Mouse (Mus musculus): ENCODE data around the gene Gm5565. TPM values are rescaled to one million over a fixed set of nuclear protein-coding genes. Genes with fewer than 3 reads are reported as not detected.
"Not testable (repeated sequence)": the region's sequence is repeated elsewhere in the genome, so short reads cannot be mapped to it uniquely, and the experiment has no call there.

Gm5565 gene
- polyA plus RNA-seq (2014; fragmentation: Nextera tagmentation; extraction: Ambion mirVana): not detected in 2 replicates

DNA sequence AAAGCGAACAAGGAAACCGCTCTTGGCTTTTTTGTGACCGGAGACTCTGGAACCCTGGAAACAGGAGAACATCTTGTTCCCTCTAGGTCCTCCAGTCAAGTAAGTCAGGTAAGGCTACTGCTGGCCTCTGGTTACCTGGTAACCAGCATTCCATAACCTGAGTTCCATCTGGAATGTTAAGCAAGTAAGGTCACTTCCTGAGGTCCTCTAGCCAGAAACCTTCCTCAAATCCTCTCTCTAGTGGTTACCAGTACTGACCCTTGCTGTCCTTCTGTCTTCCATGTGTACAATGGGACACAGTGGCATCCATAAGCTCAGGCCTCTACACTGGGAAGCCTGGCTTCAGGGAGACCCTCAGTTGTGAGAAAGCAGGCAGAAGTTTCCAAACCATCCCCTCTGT is at the start of gene Gm5565:
Gm5565 (minus strand) TSS at position 101 of the 400 bp plus-strand sequence.
- not testable (repeated sequence) for H3K27me3 ChIP-seq (replicated peaks; ENCODE audit: control insufficient read depth, insufficient read depth, low read length); H3K9me3 ChIP-seq (ENCODE audit: control insufficient read depth, low read length); H3K4me2 ChIP-seq (ENCODE audit: low read depth, low read length); H3K4me1 ChIP-seq (ENCODE audit: control insufficient read depth, insufficient read depth, low read length); H3K27ac ChIP-seq (replicated peaks; ENCODE audit: low read depth, low read length); H3K4me3 ChIP-seq (ENCODE audit: low read depth, low read length); H3K36me3 ChIP-seq (ENCODE audit: control insufficient read depth, insufficient read depth, low read length); H3K9ac ChIP-seq (ENCODE audit: low read depth, low read length); ATAC-seq (ENCODE audit: low read depth); DNase-seq (ENCODE audit: low spot score)
- WGBS: 90% methylated on average over 3 of the region's 3 CpGs

GRCm38 (mm10) chr5:146205537-146205936 is 45.2 kb upstream of the Gm5565 start:
- peaks cover 82% of the 10 kb centered on the region for H3K36me3 ChIP-seq (ENCODE audit: control insufficient read depth, insufficient read depth, low read length)

DNA sequence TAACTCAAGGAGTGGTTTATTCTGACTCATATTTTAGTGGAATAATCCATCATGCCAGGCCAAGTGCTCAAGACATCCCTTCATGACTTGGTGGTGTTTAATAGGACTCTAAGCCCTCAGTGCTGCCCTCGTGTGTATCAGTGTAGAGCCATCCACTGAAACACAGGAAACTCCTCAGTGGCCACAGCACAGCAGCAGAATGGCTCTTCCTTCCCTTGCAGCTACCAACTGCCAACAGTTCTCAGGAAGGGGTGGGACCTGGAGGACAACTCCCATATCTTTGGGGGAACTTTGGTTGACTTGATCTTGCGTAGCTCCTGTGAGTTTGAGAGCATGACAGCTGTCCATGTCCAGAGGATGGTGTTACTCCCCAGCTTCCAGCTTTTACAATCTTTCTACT is 43.6 kb upstream of the Gm5565 start:
- DNase-seq (ENCODE audit: low spot score): no peak
- no peak overlapping the region for H3K9ac ChIP-seq (ENCODE audit: low read depth, low read length)

More at GRCm38 (mm10) chr5:146205537-146205936, 45.2 kb upstream of the Gm5565 start:
- H3K4me3 ChIP-seq (ENCODE audit: low read depth, low read length): no peak overlapping the region
- 98% methylated on average over 5 of the region's 5 CpGs for WGBS
- ATAC-seq (ENCODE audit: low read depth) (no peak), DNase-seq (ENCODE audit: low spot score) (no peak)
- H3K9ac ChIP-seq (ENCODE audit: low read depth, low read length): no peak overlapping the region
- H3K4me2 ChIP-seq (ENCODE audit: low read depth, low read length): no peak overlapping the region
- H3K4me1 ChIP-seq (ENCODE audit: control insufficient read depth, insufficient read depth, low read length): no peaks in the 10 kb centered on the region
- H3K27me3 ChIP-seq (replicated peaks; ENCODE audit: control insufficient read depth, insufficient read depth, low read length): no peaks in the 10 kb centered on the region
- H3K27ac ChIP-seq (replicated peaks; ENCODE audit: low read depth, low read length): no peak overlapping the region
- 0 out of 2 replicates have a peak, but pooled peaks cover 5% of the 10 kb centered on the region for H3K9me3 ChIP-seq (ENCODE audit: control insufficient read depth, low read length)

GRCm38 (mm10) chr5:146200580-146200979 is 40.2 kb upstream of the Gm5565 start:
- Histone ChIP-seq H3K4me3 (ENCODE audit: low read depth, low read length) (no peak overlapping the region), H3K4me2 (ENCODE audit: low read depth, low read length) (no peak overlapping the region), H3K27ac (replicated peaks; ENCODE audit: low read depth, low read length) (no peak overlapping the region), H3K36me3 (ENCODE audit: control insufficient read depth, insufficient read depth, low read length) (peaks cover 36% of the 10 kb centered on the region), H3K9me3 (ENCODE audit: control insufficient read depth, low read length) (0 out of 2 replicates have a peak, but pooled peaks cover 5% of the 10 kb centered on the region), H3K27me3 (replicated peaks; ENCODE audit: control insufficient read depth, insufficient read depth, low read length) (no peaks in the 10 kb centered on the region), H3K9ac (ENCODE audit: low read depth, low read length) (no peak overlapping the region), H3K4me1 (ENCODE audit: control insufficient read depth, insufficient read depth, low read length) (no peaks in the 10 kb centered on the region)
- 96% methylated on average over 6 of the region's 6 CpGs for WGBS
- ATAC-seq (ENCODE audit: low read depth) (no peak), DNase-seq (ENCODE audit: low spot score) (no peak)

More for the DNA sequence above, 43.6 kb upstream of the Gm5565 start:
- Histone ChIP-seq H3K27me3 (replicated peaks; ENCODE audit: control insufficient read depth, insufficient read depth, low read length) (no peaks in the 10 kb centered on the region), H3K4me2 (ENCODE audit: low read depth, low read length) (no peak overlapping the region), H3K4me1 (ENCODE audit: control insufficient read depth, insufficient read depth, low read length) (no peaks in the 10 kb centered on the region), H3K27ac (replicated peaks; ENCODE audit: low read depth, low read length) (no peak overlapping the region), H3K36me3 (ENCODE audit: control insufficient read depth, insufficient read depth, low read length) (peaks cover 69% of the 10 kb centered on the region), H3K9me3 (ENCODE audit: control insufficient read depth, low read length) (0 out of 2 replicates have a peak, but pooled peaks cover 5% of the 10 kb centered on the region), H3K4me3 (ENCODE audit: low read depth, low read length) (no peak overlapping the region)
- 78% methylated on average over 2 of the region's 2 CpGs for WGBS
- ATAC-seq (ENCODE audit: low read depth): no peak

GRCm38 (mm10) chr5:146199540-146199939 is 39.2 kb upstream of the Gm5565 start:
- Histone ChIP-seq H3K4me3 (ENCODE audit: low read depth, low read length) (no peak overlapping the region), H3K36me3 (ENCODE audit: control insufficient read depth, insufficient read depth, low read length) (peaks cover 26% of the 10 kb centered on the region), H3K27me3 (replicated peaks; ENCODE audit: control insufficient read depth, insufficient read depth, low read length) (no peaks in the 10 kb centered on the region), H3K27ac (replicated peaks; ENCODE audit: low read depth, low read length) (no peak overlapping the region), H3K9me3 (ENCODE audit: control insufficient read depth, low read length) (0 out of 2 replicates have a peak, but pooled peaks cover 5% of the 10 kb centered on the region), H3K9ac (ENCODE audit: low read depth, low read length) (no peak overlapping the region), H3K4me2 (ENCODE audit: low read depth, low read length) (no peak overlapping the region), H3K4me1 (ENCODE audit: control insufficient read depth, insufficient read depth, low read length) (no peaks in the 10 kb centered on the region)
- DNase-seq (ENCODE audit: low spot score) (no peak), ATAC-seq (ENCODE audit: low read depth) (no peak)
- 93% methylated on average over 2 of the region's 2 CpGs for WGBS

DNA sequence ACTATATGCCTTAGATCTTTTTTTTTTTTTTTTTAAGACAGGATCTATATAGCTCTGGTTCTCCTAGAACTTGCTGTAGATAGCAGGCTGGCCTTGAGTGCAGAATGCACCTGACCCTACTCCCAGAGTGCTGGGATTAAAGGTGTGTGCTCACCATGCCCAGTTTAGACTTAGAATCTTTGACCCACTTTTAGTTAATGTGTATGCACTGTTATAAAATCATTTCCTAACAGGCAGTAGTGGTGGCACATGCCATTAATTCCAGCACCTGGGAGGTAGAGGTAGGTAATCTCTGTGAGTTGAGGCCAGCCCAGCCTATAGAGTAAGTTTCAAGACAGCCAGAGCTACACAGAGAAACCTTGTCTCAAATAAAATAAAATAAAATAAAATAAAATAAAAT is 38.7 kb upstream of the Gm5565 start:
- H3K9me3 ChIP-seq (ENCODE audit: control insufficient read depth, low read length): 0 out of 2 replicates have a peak, but pooled peaks cover 5% of the 10 kb centered on the region
- no peak overlapping the region for H3K4me3 ChIP-seq (ENCODE audit: low read depth, low read length)
- H3K27me3 ChIP-seq (replicated peaks; ENCODE audit: control insufficient read depth, insufficient read depth, low read length): no peaks in the 10 kb centered on the region
- no peaks in the 10 kb centered on the region for H3K4me1 ChIP-seq (ENCODE audit: control insufficient read depth, insufficient read depth, low read length)
- H3K4me2 ChIP-seq (ENCODE audit: low read depth, low read length): no peak overlapping the region
- H3K36me3 ChIP-seq (ENCODE audit: control insufficient read depth, insufficient read depth, low read length): peaks cover 21% of the 10 kb centered on the region
- ATAC-seq (ENCODE audit: low read depth) (no peak), DNase-seq (ENCODE audit: low spot score) (no peak)
- H3K27ac ChIP-seq (replicated peaks; ENCODE audit: low read depth, low read length): no peak overlapping the region
- H3K9ac ChIP-seq (ENCODE audit: low read depth, low read length): no peak overlapping the region

GRCm38 (mm10) chr5:146193360-146193759 is 33.0 kb upstream of the Gm5565 start:
- Histone ChIP-seq H3K9ac (ENCODE audit: low read depth, low read length) (no peak overlapping the region), H3K4me3 (ENCODE audit: low read depth, low read length) (no peak overlapping the region), H3K9me3 (ENCODE audit: control insufficient read depth, low read length) (no peaks in the 10 kb centered on the region), H3K27ac (replicated peaks; ENCODE audit: low read depth, low read length) (no peak overlapping the region), H3K4me1 (ENCODE audit: control insufficient read depth, insufficient read depth, low read length) (no peaks in the 10 kb centered on the region), H3K36me3 (ENCODE audit: control insufficient read depth, insufficient read depth, low read length) (no peaks in the 10 kb centered on the region), H3K4me2 (ENCODE audit: low read depth, low read length) (no peak overlapping the region), H3K27me3 (replicated peaks; ENCODE audit: control insufficient read depth, insufficient read depth, low read length) (no peaks in the 10 kb centered on the region)
- no peak for ATAC-seq (ENCODE audit: low read depth)
- WGBS: 81% methylated on average over 8 of the region's 8 CpGs
- no peak for DNase-seq (ENCODE audit: low spot score)

DNA sequence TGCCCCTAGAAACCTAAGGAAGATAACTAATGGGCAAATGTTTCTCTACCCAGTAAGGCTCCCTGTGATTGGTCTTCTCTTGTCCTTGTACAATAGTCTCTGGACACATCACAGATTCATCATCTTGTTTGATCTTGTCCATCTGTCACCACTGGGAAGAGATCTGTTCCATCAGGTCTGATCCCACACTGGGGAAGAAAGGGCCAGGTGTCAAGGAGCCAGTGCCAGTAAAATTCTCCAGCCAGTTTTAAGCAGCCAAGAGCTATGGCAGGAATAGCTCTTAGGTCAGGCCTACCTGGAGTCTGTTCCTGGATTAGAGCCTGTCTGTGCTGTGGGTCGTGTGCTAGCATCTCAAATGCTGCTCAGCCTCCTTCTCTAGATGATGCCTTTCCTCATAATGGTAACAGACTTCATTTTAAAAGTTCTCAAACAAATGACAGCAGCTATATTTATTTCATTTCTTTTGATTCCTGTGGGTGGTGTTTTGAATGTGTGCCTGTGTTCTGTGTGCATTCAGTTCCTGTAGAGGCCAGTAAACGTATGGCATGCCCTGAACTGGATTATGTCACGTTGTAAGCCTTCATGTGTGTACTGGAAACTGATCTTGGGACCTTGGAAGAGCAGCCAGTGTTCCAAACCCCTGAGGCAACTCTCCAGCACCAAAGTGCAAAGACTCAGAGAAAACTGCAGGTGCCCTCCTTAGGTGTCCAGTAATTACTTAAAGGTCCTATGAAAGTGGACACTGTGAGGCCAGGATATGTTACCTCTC is 30.3 kb upstream of the Gm5565 start:
- Histone ChIP-seq H3K36me3 (ENCODE audit: control insufficient read depth, insufficient read depth, low read length) (no peaks in the 10 kb centered on the region), H3K27me3 (replicated peaks; ENCODE audit: control insufficient read depth, insufficient read depth, low read length) (no peaks in the 10 kb centered on the region), H3K4me2 (ENCODE audit: low read depth, low read length) (no peak overlapping the region), H3K4me1 (ENCODE audit: control insufficient read depth, insufficient read depth, low read length) (no peaks in the 10 kb centered on the region), H3K9ac (ENCODE audit: low read depth, low read length) (no peak overlapping the region), H3K27ac (replicated peaks; ENCODE audit: low read depth, low read length) (no peak overlapping the region), H3K9me3 (ENCODE audit: control insufficient read depth, low read length) (no peaks in the 10 kb centered on the region), H3K4me3 (ENCODE audit: low read depth, low read length) (no peak overlapping the region)
- no peak for ATAC-seq (ENCODE audit: low read depth)
- DNase-seq (ENCODE audit: low spot score): no peak
- 49% methylated on average over 3 of the region's 3 CpGs for WGBS

DNA sequence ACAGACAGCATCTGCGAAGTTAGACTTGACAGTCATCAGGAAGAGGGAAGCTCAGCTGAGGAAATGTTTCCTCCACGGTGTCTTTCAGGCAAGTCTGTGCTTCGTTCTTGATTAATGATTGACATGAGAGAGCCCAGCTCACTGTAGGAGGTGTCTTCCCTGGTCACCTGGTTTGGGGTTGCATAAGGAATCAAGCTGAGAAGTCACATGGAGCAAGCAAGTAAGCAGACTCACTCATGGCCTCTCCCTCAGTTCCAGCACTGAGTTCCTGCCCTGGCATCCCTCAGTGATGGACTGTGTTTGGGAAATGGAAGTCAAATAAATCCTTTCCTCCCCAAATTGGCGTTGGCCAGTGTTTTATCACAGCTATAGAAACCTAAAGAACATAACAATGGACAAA is 29.8 kb upstream of the Gm5565 start:
- no peak for DNase-seq (ENCODE audit: low spot score)
- Histone ChIP-seq H3K9ac (ENCODE audit: low read depth, low read length) (no peak overlapping the region), H3K36me3 (ENCODE audit: control insufficient read depth, insufficient read depth, low read length) (no peaks in the 10 kb centered on the region), H3K4me3 (ENCODE audit: low read depth, low read length) (no peak overlapping the region), H3K9me3 (ENCODE audit: control insufficient read depth, low read length) (no peaks in the 10 kb centered on the region), H3K27ac (replicated peaks; ENCODE audit: low read depth, low read length) (no peak overlapping the region), H3K4me2 (ENCODE audit: low read depth, low read length) (no peak overlapping the region), H3K27me3 (replicated peaks; ENCODE audit: control insufficient read depth, insufficient read depth, low read length) (no peaks in the 10 kb centered on the region), H3K4me1 (ENCODE audit: control insufficient read depth, insufficient read depth, low read length) (no peaks in the 10 kb centered on the region)
- no peak for ATAC-seq (ENCODE audit: low read depth)
- 58% methylated on average over 4 of the region's 4 CpGs for WGBS

All from embryonic facial prominence, embryonic 14.5 days (tissue).